Mouse (Mus musculus) erythroblast, embryonic 14.5 days (primary cell): ENCODE measurements around the gene Slc9b2. TPM values are rescaled to one million over a fixed set of nuclear protein-coding genes. Genes with fewer than 3 reads are reported as not detected.

Experiments used
- H3K27me3 ChIP-seq: 2 replicates; pipeline ENCODE4 v1.6.1; 2012; ENCODE audit warnings: inconsistent platforms; ENCODE audit not compliant: control insufficient read depth
- H3K36me3 ChIP-seq: 2 replicates; pipeline ENCODE4 v1.6.1; 2012; ENCODE audit warnings: mild to moderate bottlenecking, inconsistent platforms; ENCODE audit not compliant: control insufficient read depth
- H3K4me1 ChIP-seq: 2 replicates; pipeline ENCODE4 v1.6.1; 2012; ENCODE audit warnings: inconsistent platforms; ENCODE audit not compliant: control insufficient read depth
- H3K4me3 ChIP-seq: replicated peaks from 2 replicates; pipeline ENCODE3; 2012; ENCODE audit warnings: moderate library complexity, mild to moderate bottlenecking, inconsistent platforms
- H3K9me3 ChIP-seq: 2 replicates; pipeline ENCODE4 v1.6.1; 2012; ENCODE audit warnings: low read length, inconsistent platforms, mixed read lengths; ENCODE audit not compliant: control insufficient read depth
- GATA1 ChIP-seq: IDR thresholded peaks from 2 replicates; pipeline ENCODE4 v1.6.1; 2012; ENCODE audit warnings: low read length, inconsistent platforms, mixed read lengths
- TAL1 ChIP-seq: IDR thresholded peaks from 3 replicates; pipeline ENCODE4 v1.6.1; 2012; ENCODE audit warnings: low read length, inconsistent platforms, mixed read lengths
- polyA plus RNA-seq: library from polyadenylated mRNA; stranded (reverse); fragments of >175 nt; gene quantifications from 2 replicates; pipeline ENCODE4 v1.2.3, GENCODE M21; 2012

Gene Slc9b2
- polyA plus RNA-seq, 1 experiment, result not detected

DNA sequence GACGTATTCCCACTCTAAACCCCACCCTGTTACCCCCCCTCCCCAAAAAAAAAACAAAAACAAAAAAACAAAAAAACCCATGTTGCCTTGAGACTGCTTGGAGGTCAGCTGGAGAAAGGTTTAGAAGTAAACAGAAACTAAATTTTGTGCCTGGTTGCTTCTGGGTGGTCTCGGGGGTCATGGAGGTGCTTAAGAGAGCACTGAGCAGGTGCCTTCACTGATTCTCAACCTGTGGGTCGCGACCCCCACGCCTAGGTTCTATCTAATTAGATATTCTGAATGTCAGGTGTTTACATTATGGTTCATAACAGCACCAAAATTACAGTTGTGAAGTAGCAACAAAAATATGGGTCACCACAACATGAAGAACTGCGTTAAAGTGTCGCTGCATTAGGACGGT lies 25.8 kb upstream of the Slc9b2 start:
- TF ChIP-seq GATA1, result no peak
- TF ChIP-seq TAL1, result no peak
- no peaks in the 10 kb centered on the region for H3K4me1 ChIP-seq
- H3K27me3 ChIP-seq, result no peaks in the 10 kb centered on the region
- H3K36me3 ChIP-seq, result no peaks in the 10 kb centered on the region
- H3K4me3 ChIP-seq, result no peak overlapping the region
- H3K9me3 ChIP-seq, result no peaks in the 10 kb centered on the region

DNA sequence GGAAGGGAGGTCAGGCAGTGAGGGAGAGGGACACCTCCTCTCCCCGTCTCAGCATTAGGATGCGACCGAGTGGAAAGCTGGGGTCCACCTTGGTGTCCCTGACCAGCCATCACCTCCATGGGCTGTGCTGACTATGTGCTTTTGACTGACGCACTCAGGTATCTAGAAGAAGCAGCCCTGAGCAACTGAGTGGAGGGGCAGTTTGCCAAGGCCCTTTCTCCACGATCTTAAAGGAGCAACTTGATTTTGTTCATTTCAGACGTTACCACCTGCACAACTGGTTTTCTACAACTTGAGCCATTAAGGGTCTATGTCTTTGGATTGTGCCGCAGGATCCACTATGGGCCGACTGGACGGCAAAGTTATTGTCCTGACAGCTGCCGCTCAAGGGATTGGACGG lies 22.2 kb upstream of the Slc9b2 start:
- H3K9me3 ChIP-seq, result no peaks in the 10 kb centered on the region
- no peaks in the 10 kb centered on the region for H3K36me3 ChIP-seq
- no peaks in the 10 kb centered on the region for H3K4me1 ChIP-seq
- TF ChIP-seq GATA1 (no peak), TAL1 (no peak)
- H3K4me3 ChIP-seq, result no peak overlapping the region
- H3K27me3 ChIP-seq, result no peaks in the 10 kb centered on the region

DNA sequence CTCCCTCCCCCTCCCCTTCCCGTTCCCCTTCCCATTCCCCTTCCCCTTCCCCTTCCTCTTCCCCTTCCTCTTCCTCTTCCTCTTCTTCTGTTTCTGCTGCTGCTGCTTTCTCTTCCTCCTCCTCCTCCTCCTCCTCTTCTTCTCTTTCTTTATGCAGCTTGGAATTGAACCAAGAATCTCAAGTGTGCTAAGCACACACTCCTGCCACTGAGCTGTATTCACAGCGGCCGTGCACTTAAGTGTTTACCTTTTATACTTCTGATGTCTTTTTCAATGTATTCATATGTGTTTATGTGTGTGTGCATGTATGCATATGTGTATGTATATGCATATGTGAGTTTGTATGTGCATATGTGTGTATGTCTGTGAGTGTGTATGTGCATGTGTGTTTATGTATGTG lies 21.7 kb upstream of the Slc9b2 start:
- H3K4me1 ChIP-seq, result no peaks in the 10 kb centered on the region
- H3K27me3 ChIP-seq, result no peaks in the 10 kb centered on the region
- TF ChIP-seq TAL1, result no peak
- no peak for TF ChIP-seq GATA1
- H3K4me3 ChIP-seq, result no peak overlapping the region
- H3K36me3 ChIP-seq, result no peaks in the 10 kb centered on the region
- H3K9me3 ChIP-seq, result no peaks in the 10 kb centered on the region

DNA sequence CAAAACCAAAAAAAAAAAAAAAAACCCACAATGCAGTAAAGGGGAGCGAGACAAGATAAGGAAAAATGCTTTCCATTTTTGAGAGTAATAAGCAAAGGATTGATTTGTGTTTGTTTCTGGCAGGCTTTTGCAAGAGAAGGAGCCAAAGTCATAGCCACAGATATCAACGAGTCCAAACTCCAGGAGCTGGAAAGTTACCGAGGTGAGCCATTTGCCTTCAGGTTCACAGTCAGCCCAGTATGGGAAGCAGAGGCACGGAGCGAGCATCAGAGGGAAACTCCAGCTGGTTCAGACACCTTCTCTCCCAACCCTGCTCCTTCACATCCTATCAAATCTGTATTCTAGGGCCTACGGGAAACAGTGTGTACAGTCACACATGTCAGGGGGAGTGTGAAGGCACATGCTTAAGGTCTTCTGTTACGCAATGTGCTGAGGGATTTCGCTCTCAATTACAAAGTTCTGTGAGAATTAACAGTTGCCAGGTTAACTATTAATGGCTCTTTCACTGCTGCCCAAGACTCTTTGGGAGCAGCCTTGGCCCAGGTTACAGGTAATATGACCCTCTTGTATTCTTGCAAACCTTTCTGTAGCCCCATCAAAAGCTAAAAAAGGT lies 19.3 kb upstream of the Slc9b2 start:
- H3K4me1 ChIP-seq, result no peaks in the 10 kb centered on the region
- no peak for TF ChIP-seq GATA1
- TF ChIP-seq TAL1, result no peak
- no peaks in the 10 kb centered on the region for H3K27me3 ChIP-seq
- no peaks in the 10 kb centered on the region for H3K36me3 ChIP-seq
- no peak overlapping the region for H3K4me3 ChIP-seq
- no peaks in the 10 kb centered on the region for H3K9me3 ChIP-seq

DNA sequence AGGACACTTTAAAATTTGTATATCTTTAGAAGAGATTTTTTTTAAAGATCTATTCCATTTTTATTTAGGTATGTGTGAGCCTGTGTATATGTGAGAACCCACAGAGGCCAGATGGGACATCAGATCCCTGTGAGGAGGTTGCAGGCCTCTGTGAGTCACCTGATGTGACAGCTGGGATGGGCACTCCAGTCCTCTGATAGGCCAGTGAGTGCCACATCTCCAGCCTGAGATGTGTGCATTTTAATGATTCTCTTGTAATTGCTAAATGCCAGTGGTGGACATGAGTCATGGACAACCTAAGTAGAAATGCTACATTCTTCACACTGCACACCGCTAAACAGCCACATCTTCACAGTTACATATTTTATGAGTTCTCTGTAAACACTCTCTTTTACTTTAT lies 18.4 kb upstream of the Slc9b2 start:
- Histone ChIP-seq H3K36me3 (no peaks in the 10 kb centered on the region), H3K4me1 (no peaks in the 10 kb centered on the region), H3K9me3 (no peaks in the 10 kb centered on the region), H3K27me3 (no peaks in the 10 kb centered on the region), H3K4me3 (no peak overlapping the region)
- TF ChIP-seq TAL1 (no peak), GATA1 (no peak)

DNA sequence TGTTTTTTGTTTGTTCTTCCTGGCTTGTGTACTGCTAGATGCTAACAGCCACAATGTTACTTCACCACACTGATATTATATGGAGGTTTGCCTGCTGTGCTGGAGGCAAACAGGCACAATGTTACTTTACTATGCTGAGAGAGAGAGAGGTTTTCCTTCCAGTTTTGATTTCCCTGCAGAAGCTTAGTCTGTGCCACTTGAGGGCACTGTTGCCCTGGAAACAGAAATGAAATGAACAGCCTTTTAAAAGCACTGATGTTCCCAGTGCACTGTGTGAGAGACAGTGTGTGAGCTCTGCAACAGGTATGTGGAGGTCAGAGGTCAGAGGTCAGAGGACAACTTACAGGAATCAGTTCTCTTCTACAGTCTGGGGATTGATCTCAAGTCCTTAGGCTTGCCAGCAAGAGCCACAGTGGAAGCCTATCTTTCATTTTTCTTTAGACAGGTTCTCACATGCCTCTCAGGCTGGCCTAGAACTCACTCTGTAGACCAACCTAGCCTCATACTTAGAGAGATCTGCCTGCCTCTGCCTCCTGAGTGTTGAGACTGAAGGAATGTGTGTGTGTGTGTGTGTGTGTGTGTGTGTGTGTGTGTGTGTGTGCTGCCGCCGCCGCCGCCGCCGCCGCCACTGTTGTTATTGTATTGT lies 17.1 kb upstream of the Slc9b2 start:
- H3K4me1 ChIP-seq, result no peaks in the 10 kb centered on the region
- no peak overlapping the region for H3K4me3 ChIP-seq
- no peak for TF ChIP-seq GATA1
- no peak for TF ChIP-seq TAL1
- H3K9me3 ChIP-seq, result no peaks in the 10 kb centered on the region
- no peaks in the 10 kb centered on the region for H3K27me3 ChIP-seq
- no peaks in the 10 kb centered on the region for H3K36me3 ChIP-seq

DNA sequence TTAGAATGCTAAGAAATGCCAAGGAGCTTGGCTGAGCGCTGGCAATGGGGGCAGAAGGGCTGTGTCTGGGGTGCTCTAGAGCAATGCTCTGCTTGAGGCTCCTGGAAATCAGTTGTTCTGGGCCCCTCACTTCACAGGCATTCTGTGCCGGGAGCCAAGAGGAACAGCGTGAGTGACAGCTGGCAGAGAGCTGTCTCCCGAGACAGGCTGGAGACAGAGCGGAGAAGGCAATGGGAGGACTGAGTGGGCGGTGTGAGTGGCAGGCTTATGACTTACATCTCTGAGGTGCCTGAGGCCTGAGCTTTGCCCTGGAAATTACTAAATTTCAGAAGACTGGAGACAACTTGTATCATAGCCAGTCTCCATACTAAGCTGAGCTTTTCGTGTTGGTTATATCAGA lies 13.8 kb upstream of the Slc9b2 start:
- H3K9me3 ChIP-seq, result no peaks in the 10 kb centered on the region
- no peaks in the 10 kb centered on the region for H3K27me3 ChIP-seq
- TF ChIP-seq GATA1 (no peak), TAL1 (no peak)
- H3K4me3 ChIP-seq, result no peak overlapping the region
- no peaks in the 10 kb centered on the region for H3K36me3 ChIP-seq
- H3K4me1 ChIP-seq, result no peaks in the 10 kb centered on the region

DNA sequence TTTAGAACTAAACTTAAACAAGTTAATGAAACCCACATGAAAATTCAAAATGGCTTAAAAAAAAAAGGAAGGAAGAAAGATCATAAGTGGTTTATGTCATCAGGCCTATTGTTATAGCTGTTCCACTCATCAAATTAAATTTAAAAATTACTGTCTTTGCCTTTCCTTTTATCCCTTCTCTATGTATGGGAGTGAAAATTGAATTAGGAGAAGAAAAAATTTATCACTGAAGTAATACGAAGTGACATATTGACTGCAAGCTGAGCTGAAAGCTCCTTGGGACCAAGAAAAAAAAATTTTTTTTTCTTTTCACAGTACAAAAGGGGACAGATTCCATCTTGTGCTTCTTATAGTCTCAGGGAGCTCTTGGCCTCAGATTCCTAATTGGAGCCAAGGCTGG lies 11.9 kb upstream of the Slc9b2 start:
- no peaks in the 10 kb centered on the region for H3K27me3 ChIP-seq
- no peaks in the 10 kb centered on the region for H3K36me3 ChIP-seq
- TF ChIP-seq GATA1 (no peak), TAL1 (no peak)
- no peak overlapping the region for H3K4me3 ChIP-seq
- no peaks in the 10 kb centered on the region for H3K4me1 ChIP-seq
- no peaks in the 10 kb centered on the region for H3K9me3 ChIP-seq

DNA sequence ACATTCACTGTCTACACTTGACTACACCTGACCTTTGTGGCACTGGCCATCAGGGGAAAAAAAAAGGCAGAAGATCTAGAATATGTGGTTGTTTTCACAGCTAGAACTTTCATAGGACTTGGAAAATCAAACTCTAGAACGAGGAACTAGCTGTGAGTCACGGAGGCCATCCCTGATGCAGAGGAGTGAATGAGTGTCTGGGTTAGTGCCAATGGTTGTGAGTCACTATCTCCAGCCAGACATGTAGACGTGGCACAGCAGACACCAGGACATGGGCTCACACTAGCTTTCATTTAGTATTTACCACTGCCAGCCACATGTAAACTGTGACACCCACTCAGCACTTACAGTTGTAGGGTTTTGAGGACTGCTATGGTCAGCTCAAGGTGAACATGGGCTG lies 8.9 kb upstream of the Slc9b2 start:
- H3K4me1 ChIP-seq, result no peaks in the 10 kb centered on the region
- no peaks in the 10 kb centered on the region for H3K36me3 ChIP-seq
- H3K27me3 ChIP-seq, result no peaks in the 10 kb centered on the region
- H3K4me3 ChIP-seq, result no peak overlapping the region
- no peak for TF ChIP-seq TAL1
- TF ChIP-seq GATA1, result no peak
- no peaks in the 10 kb centered on the region for H3K9me3 ChIP-seq

DNA sequence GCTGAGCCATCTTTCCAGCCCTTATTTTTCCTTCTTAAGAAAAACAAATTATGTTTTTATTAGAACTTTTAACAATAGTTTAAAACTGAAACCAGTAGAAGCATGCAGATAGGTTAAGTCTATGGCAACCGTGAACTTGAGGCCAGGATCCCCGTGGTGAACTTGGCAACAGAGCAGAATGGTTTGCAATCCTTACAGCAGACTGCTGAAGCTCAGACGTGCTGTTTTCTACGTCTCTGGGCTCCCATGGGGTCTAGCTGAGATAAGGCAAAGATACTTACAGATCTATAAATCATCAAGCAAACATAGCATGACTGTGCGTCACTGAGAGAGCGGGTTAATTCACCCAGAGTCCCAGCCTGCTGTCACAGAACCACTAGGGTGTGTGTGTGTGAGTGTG lies 7.4 kb upstream of the Slc9b2 start:
- Histone ChIP-seq H3K4me1 (no peaks in the 10 kb centered on the region), H3K4me3 (no peak overlapping the region), H3K27me3 (no peaks in the 10 kb centered on the region), H3K36me3 (no peaks in the 10 kb centered on the region), H3K9me3 (no peaks in the 10 kb centered on the region)
- TF ChIP-seq TAL1 (no peak), GATA1 (no peak)
